Mouse (Mus musculus) adrenal gland (tissue): Measurements from ENCODE around the gene Ankub1.

Source experiments
- intact Hi-C: fragments of 180-260 bp; cut with DNase I; formaldehyde crosslinking; loops from one replicate; pipeline ENCODE4 v1.15.1; 2025
- microRNA-seq, 2 experiments: library from miRNA; unstranded; fragments of <30 nt; microRNA quantifications; one replicate each; pipeline ENCODE4; 2019

Gene Ankub1

GRCm38 (mm10) chr3:57651231-57651864 is 41.3 kb downstream of the Ankub1 start, which contains the start of gene Commd2:
Commd2 (minus strand) TSS chr3:57651715.
- intact Hi-C loops = no loop called here

GRCm38 (mm10) chr3:57643191-57643590 is 49.4 kb downstream of the Ankub1 start:
- intact Hi-C loops = no loop called here

GRCm38 (mm10) chr3:57637596-57637995 is 55.0 kb downstream of the Ankub1 start:
- intact Hi-C loops = no loop called here

GRCm38 (mm10) chr3:57634763-57635487 is 57.7 kb downstream of the Ankub1 start:
- intact Hi-C loops = no loop called here

- intact Hi-C loops = loop anchor here (10.0 kb wide), 1 partner anchor 362 kb away; no protein-coding TSS in a partner anchor
These were observed 65.6 kb downstream of the Ankub1 start for GRCm38 (mm10) chr3:57626954-57627513.

GRCm38 (mm10) chr3:57625275-57625997 is 67.2 kb downstream of the Ankub1 start:
- intact Hi-C loops = loop anchor here (10.0 kb wide), 1 partner anchor 361 kb away; no protein-coding TSS in a partner anchor

GRCm38 (mm10) chr3:57619718-57620117 is 72.9 kb downstream of the Ankub1 start:
- intact Hi-C loops = loop anchor here (2.0 to 10.0 kb wide), 3 partner anchors 42 to 355 kb away; partner anchors contain the start of gene Wwtr1

- intact Hi-C loops = loop anchor here (5.0 kb wide), 1 partner anchor 38 kb away; the partner anchor contains the start of gene Wwtr1
These were observed 76.9 kb downstream of the Ankub1 start for GRCm38 (mm10) chr3:57615652-57616051.

- intact Hi-C loops = no loop called here
These were observed 80.1 kb downstream of the Ankub1 start for GRCm38 (mm10) chr3:57612430-57612997.

GRCm38 (mm10) chr3:57611776-57612175 is 80.8 kb downstream of the Ankub1 start:
- intact Hi-C loops = no loop called here

Small RNAs within 50 kb of the gene (microRNA-seq; reads per million reads assigned to microRNA genes)
- gene Mir6377 = 0 reads per million in 2 experiments
